Mouse (Mus musculus) brain, embryonic 14.5 days (tissue): ENCODE results near the gene Casd1.

Experiments
- CTCF ChIP-seq: fragments of 200-500 bp; IDR thresholded peaks from 2 replicates; pipeline ENCODE4 v1.5.1; 2012; ENCODE audit warnings: inconsistent platforms, mild to moderate bottlenecking, moderate library complexity, borderline replicate concordance; ENCODE audit not compliant: insufficient read depth, insufficient read length; ENCODE audit errors: extremely low read depth
- POLR2A ChIP-seq: fragments of 200-500 bp; IDR thresholded peaks from 2 replicates; pipeline ENCODE4 v1.6.1; 2012; ENCODE audit warnings: mild to moderate bottlenecking, inconsistent platforms, borderline replicate concordance; ENCODE audit not compliant: poor library complexity, insufficient read depth, insufficient read length, severe bottlenecking; ENCODE audit errors: extremely low read depth

DNA sequence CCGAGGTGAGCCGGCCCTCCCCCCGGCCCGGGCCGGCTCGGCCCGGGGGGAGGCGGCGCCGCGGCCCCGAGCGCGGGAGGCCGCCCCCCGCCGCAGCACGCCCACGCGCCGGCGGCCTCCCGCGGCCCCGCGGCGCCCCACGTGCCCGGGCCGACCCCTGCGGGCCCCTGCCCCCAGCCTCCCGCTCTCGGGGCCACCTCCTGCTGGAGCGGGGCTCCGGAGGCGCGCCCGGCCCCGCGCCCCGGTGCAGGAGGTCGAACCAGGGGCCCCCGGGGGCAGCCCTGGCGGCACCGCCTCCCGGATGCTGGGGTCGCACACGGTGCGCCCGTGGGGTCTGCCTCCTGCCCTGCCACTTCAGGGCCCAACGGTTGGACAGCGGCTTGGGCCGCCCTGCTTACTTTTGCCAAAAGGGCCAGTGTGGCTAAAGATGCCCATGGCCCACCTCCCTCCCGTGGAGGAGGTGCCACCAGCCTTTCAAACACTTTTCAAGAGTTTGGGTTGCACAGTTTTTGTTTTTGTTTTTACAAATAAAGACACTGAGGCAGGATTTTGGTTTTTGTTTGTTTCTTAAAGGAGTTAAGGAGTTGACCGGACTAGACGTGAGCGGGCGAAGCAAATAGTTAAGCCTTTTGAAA, 775 bp downstream of the Casd1 start:
- no peak for TF ChIP-seq CTCF
- no peak for TF ChIP-seq POLR2A
